Mouse (Mus musculus): ENCODE measurements at regions not wholly inside any gene's neighbourhood (a gene's known extent, or its start where the extent isn't known, plus 50 kb on each side); places are given as distances from the start of the nearest gene placed in this dataset.

DNA sequence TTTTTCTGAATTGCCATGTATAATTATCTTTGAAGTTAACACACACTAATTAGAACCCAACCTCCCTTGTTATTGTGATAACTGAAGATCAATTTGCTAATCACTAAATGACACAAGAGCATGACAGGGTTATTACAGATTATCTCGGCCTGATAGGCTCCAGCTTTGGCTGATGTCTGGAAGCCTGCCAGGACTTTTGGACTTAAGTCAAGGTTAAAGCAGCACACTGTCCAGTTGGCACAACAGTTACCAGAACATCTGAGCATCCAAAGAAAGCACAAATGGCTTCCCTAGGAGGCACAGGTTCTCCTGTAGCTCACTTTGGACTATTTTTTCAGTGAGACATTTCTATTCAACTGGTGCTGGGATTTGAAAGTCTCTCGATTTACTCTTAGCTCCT lies 475.0 kb upstream of the A730009L09Rik start:
- DNase-seq (ENCODE audit: inconsistent age in 2 of 2, low spot score in 1 of 2), result peak; percentile 8 to 61

DNA sequence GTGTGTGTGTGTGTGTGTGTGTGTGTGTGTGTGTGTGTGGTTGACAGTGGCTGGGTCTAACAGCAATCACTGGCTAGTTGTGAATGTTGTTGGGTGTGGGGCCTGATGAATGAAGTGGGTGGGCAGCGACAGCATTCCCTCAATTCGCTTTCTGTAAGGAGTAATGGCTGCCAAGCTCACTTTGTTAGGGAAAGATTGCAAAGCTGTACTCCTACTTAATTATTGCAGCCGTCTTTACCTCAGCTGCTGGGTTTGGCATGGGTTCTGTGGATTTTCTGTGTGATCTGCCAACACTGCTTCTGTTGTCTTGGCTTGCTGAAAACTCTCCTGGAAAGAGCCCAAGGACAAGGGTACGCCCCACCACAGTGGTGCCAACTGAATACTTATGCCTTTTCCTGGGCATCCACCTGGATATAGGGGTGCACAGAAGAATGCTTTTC lies 472.9 kb upstream of the A730009L09Rik start:
- DNase-seq (ENCODE audit: inconsistent age in 2 of 2, low spot score in 1 of 2), result peak in 1 of 2 experiments; percentile 18

DNA sequence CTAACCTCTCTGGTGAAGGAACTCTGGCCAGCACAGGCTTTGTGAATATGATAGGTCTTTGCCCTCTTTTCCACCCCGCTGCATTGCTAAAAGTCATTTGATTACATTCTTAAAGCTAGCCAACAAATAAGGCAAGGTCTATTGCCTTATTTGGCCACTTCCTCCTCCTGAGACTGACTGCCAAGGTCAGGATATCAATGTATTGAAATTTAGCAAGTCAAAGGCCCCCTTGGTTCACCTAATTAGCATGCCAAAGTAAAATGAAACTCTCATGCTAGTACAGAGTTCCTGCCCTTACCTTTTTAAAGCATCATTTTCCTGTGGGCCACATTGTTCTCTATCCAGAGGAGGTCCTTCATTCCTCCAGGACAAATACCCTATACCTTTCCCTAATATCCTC lies 469.6 kb upstream of the A730009L09Rik start:
- DNase-seq (ENCODE audit: inconsistent age in 2 of 2, low spot score in 1 of 2), result no peak

All from adrenal gland, adult (tissue).